Mouse (Mus musculus) olfactory bulb, adult 2 months (tissue): ENCODE measurements around the gene Tnfsf10.

ENCODE experiments used
- CTCF ChIP-seq: fragments of 200-500 bp; IDR thresholded peaks from 2 replicates; pipeline ENCODE4 v1.5.1; 2012; ENCODE audit warnings: low read depth, mild to moderate bottlenecking, low read length, moderate library complexity; ENCODE audit not compliant: insufficient read depth
- POLR2A ChIP-seq: fragments of 200-500 bp; IDR thresholded peaks from 2 replicates; pipeline ENCODE4 v1.6.1; 2012; ENCODE audit warnings: mild to moderate bottlenecking, low read depth, low read length, moderate library complexity; ENCODE audit not compliant: insufficient read depth

DNA sequence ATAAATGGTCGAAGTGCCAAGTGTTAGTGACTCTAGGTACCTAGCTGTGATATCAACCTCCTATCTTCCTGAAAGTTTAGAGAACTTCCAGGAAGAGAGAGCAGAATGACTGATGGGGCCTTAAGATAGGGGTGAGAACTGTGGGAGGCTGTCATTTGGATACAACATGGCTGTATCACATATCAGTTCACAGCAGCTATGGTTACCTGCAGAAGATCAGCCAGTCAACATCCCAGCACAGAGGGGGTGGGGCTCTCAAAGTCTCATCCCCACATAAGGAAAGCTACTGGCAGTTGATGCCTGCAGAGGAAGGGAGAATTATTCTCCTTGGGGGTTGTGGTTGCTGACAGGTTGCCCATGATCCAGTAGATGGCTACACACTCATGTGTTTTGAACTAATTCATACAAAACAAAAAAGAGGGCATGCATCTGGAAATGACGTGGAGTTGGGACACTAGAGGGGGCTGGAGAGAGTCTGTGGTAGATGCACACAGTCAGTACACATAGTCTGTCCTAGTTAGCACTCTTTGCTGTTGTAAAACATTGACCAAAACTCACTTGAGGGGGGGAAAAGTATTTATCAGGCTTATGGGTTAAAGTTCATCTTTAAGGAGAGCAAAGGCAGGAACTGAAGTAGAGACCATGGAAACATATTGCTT is 2.2 kb upstream of the Tnfsf10 start:
- TF ChIP-seq CTCF: no peak
- TF ChIP-seq POLR2A: no peak
